Mouse (Mus musculus) stomach, embryonic 16.5 days (tissue): ENCODE measurements at regions not wholly inside any gene's neighbourhood (a gene's known extent, or its start where the extent isn't known, plus 50 kb on each side); places are given as distances from the start of the nearest gene placed in this dataset.

ENCODE experiments used
- ATAC-seq: fragments of 200-750 bp; cut with Nextera tagmentation; 2 replicates; pipeline ENCODE4 v1.8.0; 2017; ENCODE audit warnings: moderate number of reproducible peaks, moderate TSS enrichment; ENCODE audit not compliant: insufficient read depth, low FRiP score
- H3K27ac ChIP-seq: fragments of 300-500 bp; sonication (generic); 2 replicates; pipeline ENCODE4 v1.5.1; 2014; ENCODE audit warnings: low read length
- H3K27me3 ChIP-seq: fragments of 300-500 bp; sonication (generic); 2 replicates; pipeline ENCODE4 v1.6.1; 2014; ENCODE audit warnings: low read length, control low read depth, mixed read lengths; ENCODE audit not compliant: control insufficient read depth, insufficient read depth
- H3K36me3 ChIP-seq: fragments of 300-500 bp; sonication (generic); 2 replicates; pipeline ENCODE4 v1.6.1; 2014; ENCODE audit warnings: low read length; ENCODE audit not compliant: control insufficient read depth, insufficient read depth
- H3K4me1 ChIP-seq: fragments of 300-500 bp; sonication (generic); 2 replicates; pipeline ENCODE4 v1.6.1; 2014; ENCODE audit warnings: low read length, control low read depth, mixed read lengths; ENCODE audit not compliant: control insufficient read depth, insufficient read depth
- H3K4me2 ChIP-seq: fragments of 300-500 bp; sonication (generic); 2 replicates; pipeline ENCODE4 v1.6.1; 2014; ENCODE audit warnings: low read depth, low read length, mixed read lengths
- H3K4me3 ChIP-seq: fragments of 300-500 bp; sonication (generic); replicated peaks from 2 replicates; pipeline ENCODE4 v1.5.1; 2014; ENCODE audit warnings: mild to moderate bottlenecking, low read length
- H3K9ac ChIP-seq: fragments of 300-500 bp; sonication (generic); 2 replicates; pipeline ENCODE4 v1.6.1; 2014; ENCODE audit warnings: low read length
- H3K9me3 ChIP-seq: fragments of 300-500 bp; sonication (generic); replicated peaks from 2 replicates; pipeline ENCODE4 v1.6.1; 2016; ENCODE audit warnings: low read length, control low read depth; ENCODE audit not compliant: control insufficient read depth
- WGBS: fragments of 180-500 bp; shearing (Covaris S2); extraction: QIAGEN DNeasy Blood & Tissue Kit; methylation state at CpG from one replicate; pipeline ENCODE4 v1.1.7; 2014; 5-methylcytosine and 5-hydroxymethylcytosine counted together

DNA sequence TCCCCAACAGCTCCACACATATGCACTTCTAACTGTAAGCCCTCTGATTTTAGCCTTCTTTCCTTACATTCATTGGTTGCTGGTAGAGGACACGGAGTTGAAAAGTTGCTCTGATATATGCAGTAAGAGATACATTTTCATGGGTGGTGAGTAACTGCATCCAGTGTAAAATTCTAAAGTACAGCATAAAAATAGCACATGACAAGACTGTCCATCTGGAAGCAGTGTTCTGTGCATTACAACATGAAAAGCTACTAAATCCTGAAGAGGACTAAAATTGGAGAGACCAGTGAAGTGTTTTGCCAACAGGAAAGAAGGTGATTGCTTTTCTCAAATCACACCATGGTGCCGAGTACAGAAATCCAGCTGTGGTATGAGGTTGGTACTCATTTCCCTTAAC lies 210.2 kb upstream of the Speer2 start:
- 79% methylated on average over 2 of the region's 2 CpGs for WGBS
- no peak for ATAC-seq

GRCm38 (mm10) chr16:70079497-70079896 lies 216.0 kb upstream of the Speer2 start:
- no peaks in the 10 kb centered on the region for H3K27me3 ChIP-seq
- no peak overlapping the region for H3K27ac ChIP-seq
- ATAC-seq = no peak
- H3K9me3 ChIP-seq = no peaks in the 10 kb centered on the region
- no peaks in the 10 kb centered on the region for H3K36me3 ChIP-seq
- no peak overlapping the region for H3K9ac ChIP-seq
- H3K4me3 ChIP-seq = no peak overlapping the region
- no peaks in the 10 kb centered on the region for H3K4me1 ChIP-seq
- 71% methylated on average over 10 of the region's 10 CpGs for WGBS
- no peak overlapping the region for H3K4me2 ChIP-seq

More for the DNA sequence above, 210.2 kb upstream of the Speer2 start:
- no peaks in the 10 kb centered on the region for H3K4me1 ChIP-seq
- H3K9me3 ChIP-seq = no peaks in the 10 kb centered on the region
- H3K36me3 ChIP-seq = no peaks in the 10 kb centered on the region
- H3K27me3 ChIP-seq = no peaks in the 10 kb centered on the region
- H3K4me2 ChIP-seq = no peak overlapping the region
- H3K4me3 ChIP-seq = no peak overlapping the region
- no peak overlapping the region for H3K9ac ChIP-seq
- no peak overlapping the region for H3K27ac ChIP-seq

DNA sequence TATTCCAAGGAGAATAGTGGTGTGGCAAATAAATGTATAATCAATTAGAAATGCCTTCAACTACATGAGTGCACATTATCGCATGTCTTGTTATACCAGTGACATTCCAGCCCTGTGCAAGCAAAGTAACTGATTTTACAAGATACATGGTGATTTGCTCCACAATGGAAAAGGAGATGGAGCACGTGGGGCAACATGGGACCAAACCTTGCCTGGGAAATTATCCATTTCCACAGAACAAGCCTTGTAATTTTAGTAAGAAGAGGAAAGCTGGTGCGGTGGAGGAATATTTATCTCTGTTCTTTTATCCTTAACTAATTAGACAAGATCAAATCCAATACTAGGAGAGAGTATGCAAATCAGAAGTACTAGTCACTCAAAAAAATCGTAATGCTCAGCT lies 222.5 kb upstream of the Gbe1 start:
- H3K36me3 ChIP-seq = no peaks in the 10 kb centered on the region
- 85% methylated on average over 4 of the region's 4 CpGs for WGBS
- no peaks in the 10 kb centered on the region for H3K27me3 ChIP-seq
- no peak overlapping the region for H3K4me3 ChIP-seq
- no peaks in the 10 kb centered on the region for H3K9me3 ChIP-seq
- no peak for ATAC-seq
- no peak overlapping the region for H3K27ac ChIP-seq
- H3K9ac ChIP-seq = no peak overlapping the region
- no peaks in the 10 kb centered on the region for H3K4me1 ChIP-seq
- no peak overlapping the region for H3K4me2 ChIP-seq

- Histone ChIP-seq H3K4me2 (no peak overlapping the region), H3K4me1 (no peaks in the 10 kb centered on the region), H3K27ac (no peak overlapping the region), H3K27me3 (no peaks in the 10 kb centered on the region), H3K4me3 (no peak overlapping the region), H3K36me3 (no peaks in the 10 kb centered on the region), H3K9me3 (no peaks in the 10 kb centered on the region), H3K9ac (no peak overlapping the region)
- 88% methylated on average over 5 of the region's 5 CpGs for WGBS
- ATAC-seq = no peak
Measured at GRCm38 (mm10) chr16:70091963-70092362, 221.8 kb upstream of the Gbe1 start.

DNA sequence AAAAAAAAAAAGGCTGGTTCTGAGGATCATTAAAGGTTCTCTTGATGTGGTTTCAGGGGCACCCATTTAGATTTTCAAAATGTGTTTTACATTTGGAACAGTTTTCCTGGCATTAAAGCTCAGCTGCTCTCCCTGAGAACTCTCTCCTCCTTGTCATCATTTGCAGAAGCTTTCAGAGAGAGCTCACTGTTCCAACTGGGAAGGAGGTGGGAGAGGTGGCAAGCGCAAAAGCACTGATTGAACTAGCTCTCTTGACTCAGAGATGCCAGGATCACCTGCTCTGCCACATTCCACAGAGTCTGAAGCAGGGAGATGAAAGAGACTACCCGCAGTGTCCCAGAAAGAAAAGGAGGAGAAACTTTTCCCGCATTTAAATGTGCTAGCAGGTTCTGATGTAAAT lies 220.5 kb upstream of the Gbe1 start:
- Histone ChIP-seq H3K9ac (no peak overlapping the region), H3K4me2 (no peak overlapping the region), H3K4me3 (no peak overlapping the region), H3K9me3 (no peaks in the 10 kb centered on the region), H3K4me1 (no peaks in the 10 kb centered on the region), H3K36me3 (no peaks in the 10 kb centered on the region), H3K27me3 (no peaks in the 10 kb centered on the region), H3K27ac (no peak overlapping the region)
- no peak for ATAC-seq
- WGBS = 27% methylated on average over 3 of the region's 3 CpGs

- no peaks in the 10 kb centered on the region for H3K4me1 ChIP-seq
- 55% methylated on average over 2 of the region's 2 CpGs for WGBS
- no peak overlapping the region for H3K4me3 ChIP-seq
- ATAC-seq = no peak
- H3K36me3 ChIP-seq = no peaks in the 10 kb centered on the region
- H3K9me3 ChIP-seq = no peaks in the 10 kb centered on the region
- no peaks in the 10 kb centered on the region for H3K27me3 ChIP-seq
- H3K4me2 ChIP-seq = no peak overlapping the region
- H3K27ac ChIP-seq = no peak overlapping the region
- H3K9ac ChIP-seq = no peak overlapping the region
Measured at GRCm38 (mm10) chr16:70095221-70095620, 218.5 kb upstream of the Gbe1 start.

DNA sequence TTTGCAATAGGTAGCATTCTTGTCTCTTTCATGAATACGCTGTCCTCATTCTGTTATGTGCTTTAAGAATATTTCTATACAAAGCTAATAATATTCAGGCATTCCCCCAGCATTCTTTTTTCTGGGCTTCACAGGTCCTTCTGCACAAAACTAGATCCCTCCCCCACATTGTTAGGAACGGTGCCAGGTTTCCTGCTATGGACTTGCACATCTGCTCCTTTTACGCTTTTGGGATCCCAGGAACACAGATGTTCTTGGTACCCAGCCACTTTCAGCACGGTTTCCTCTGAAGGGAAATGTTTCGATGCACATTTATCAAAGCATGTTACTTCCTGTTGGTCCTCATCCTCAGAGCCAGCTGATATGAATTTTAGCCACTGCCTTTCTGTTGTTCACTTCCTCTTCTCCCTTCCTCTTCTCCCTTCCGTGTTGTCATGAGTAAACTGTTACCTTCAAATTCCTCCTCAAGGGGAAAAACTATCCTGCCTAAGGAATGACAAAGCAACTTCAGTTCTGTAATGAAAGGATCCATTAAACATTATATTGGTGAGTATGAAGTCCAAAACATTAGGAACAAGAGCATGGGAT lies 209.9 kb upstream of the Gbe1 start:
- Histone ChIP-seq H3K27ac (no peak overlapping the region), H3K4me2 (no peak overlapping the region), H3K4me1 (no peaks in the 10 kb centered on the region), H3K9me3 (no peaks in the 10 kb centered on the region), H3K36me3 (no peaks in the 10 kb centered on the region), H3K27me3 (no peaks in the 10 kb centered on the region), H3K9ac (no peak overlapping the region), H3K4me3 (no peak overlapping the region)
- no peak for ATAC-seq
- 41% methylated on average over 6 of the region's 6 CpGs for WGBS

DNA sequence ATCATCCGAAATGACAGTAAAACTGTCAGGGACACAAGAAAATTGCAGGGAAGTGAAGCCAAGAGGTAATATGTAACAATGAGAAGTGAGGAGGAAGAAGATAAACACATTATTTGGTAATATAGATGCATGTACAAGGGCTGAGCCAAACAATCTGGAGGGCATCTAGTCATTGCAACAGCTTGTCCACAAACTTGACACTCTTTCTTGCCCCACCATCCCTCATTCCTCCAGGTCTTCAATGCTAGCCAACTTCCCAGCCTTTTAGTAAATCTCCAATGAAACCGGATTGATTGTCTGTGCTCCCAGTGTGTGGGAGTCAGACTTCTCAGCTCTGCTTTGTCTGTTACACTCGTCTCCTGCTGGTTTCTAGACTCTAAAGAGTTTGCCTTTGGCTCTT lies 172.3 kb upstream of the Gbe1 start:
- H3K9ac ChIP-seq = no peak overlapping the region
- H3K36me3 ChIP-seq = no peaks in the 10 kb centered on the region
- no peaks in the 10 kb centered on the region for H3K4me1 ChIP-seq
- WGBS = 60% methylated on average over 3 of the region's 3 CpGs
- H3K27me3 ChIP-seq = no peaks in the 10 kb centered on the region
- no peak overlapping the region for H3K4me2 ChIP-seq
- no peak overlapping the region for H3K4me3 ChIP-seq
- ATAC-seq = no peak
- no peaks in the 10 kb centered on the region for H3K9me3 ChIP-seq
- H3K27ac ChIP-seq = no peak overlapping the region

DNA sequence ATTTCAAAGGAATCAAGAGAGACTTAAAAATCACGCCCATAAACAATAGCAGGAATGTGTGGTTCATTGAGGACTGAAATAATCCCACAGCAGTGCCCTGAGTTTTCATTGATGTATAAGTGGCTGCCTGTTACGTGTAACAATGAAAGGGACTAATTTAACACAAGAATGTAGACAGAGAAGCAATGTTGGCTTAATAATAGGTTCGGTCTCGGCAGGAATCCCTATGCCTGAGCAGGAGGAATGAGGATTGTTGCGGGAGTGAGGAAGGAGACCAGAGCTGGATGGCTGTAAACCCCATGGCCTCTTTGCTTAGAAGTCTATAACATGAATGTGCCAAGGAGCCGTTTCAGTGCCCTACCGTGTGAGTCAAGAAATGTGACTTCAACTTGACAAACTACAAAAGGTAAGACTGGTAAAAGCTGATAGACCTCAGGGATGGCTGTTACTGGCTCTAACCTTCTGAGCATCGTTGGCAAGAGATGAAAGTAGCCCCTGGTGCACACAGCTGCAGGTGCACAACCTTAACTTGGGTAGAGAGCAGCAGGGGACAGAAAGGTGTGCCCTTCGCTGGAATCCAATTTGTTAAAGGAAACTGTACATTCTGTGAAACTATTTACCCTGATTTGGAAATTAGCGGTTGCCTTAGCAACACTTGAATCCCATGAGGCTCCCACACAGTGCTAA lies 165.9 kb upstream of the Gbe1 start:
- Histone ChIP-seq H3K27ac (no peak overlapping the region), H3K9ac (no peak overlapping the region), H3K36me3 (no peaks in the 10 kb centered on the region), H3K9me3 (no peaks in the 10 kb centered on the region), H3K4me1 (no peaks in the 10 kb centered on the region), H3K4me2 (no peak overlapping the region), H3K27me3 (no peaks in the 10 kb centered on the region), H3K4me3 (no peak overlapping the region)
- ATAC-seq = no peak
- 74% methylated on average over 10 of the region's 10 CpGs for whole genome bisulfite sequencing
